Mouse (Mus musculus) neutrophil, adult 5-6 weeks (primary cell): Measurements from ENCODE around the gene Zglp1. TPM values are rescaled to one million over a fixed set of nuclear protein-coding genes. Genes with fewer than 3 reads are reported as not detected.

Experiments
- ATAC-seq: fragments of 151-379, 151-347 bp; 2 replicates; pipeline ENCODE4 v1.8.0; 2017; ENCODE audit warnings: mild to moderate bottlenecking, moderate TSS enrichment; ENCODE audit not compliant: insufficient number of reproducible peaks, poor library complexity, low FRiP score, severe bottlenecking; ENCODE audit errors: extremely low read depth
- total RNA-seq: library from RNA; stranded (forward); fragments of 200-1000 nt; gene quantifications from 2 replicates; pipeline ENCODE4 v1.2.3, GENCODE M21; 2017

The Zglp1 gene
- total RNA-seq, 1 experiment from 2014 or later = not detected

- peak; percentile 70 for ATAC-seq
Measured at GRCm38 (mm10) chr9:21030781-21031250, 36.1 kb downstream of the Zglp1 start.

GRCm38 (mm10) chr9:21030055-21030600, 36.8 kb downstream of the Zglp1 start:
- no peak for ATAC-seq

GRCm38 (mm10) chr9:21029291-21030054, 37.4 kb downstream of the Zglp1 start, which contains the start of gene Icam4:
TSS of gene Icam4 (plus strand) at chr9:21029373.
- peak; percentile 36 for ATAC-seq

GRCm38 (mm10) chr9:21028560-21029110, 38.3 kb downstream of the Zglp1 start:
- no peak for ATAC-seq

- ATAC-seq = no peak
Measured at GRCm38 (mm10) chr9:21027774-21028290, 39.1 kb downstream of the Zglp1 start.

- no peak for ATAC-seq
Measured at GRCm38 (mm10) chr9:21026849-21027248, 40.0 kb downstream of the Zglp1 start.

- ATAC-seq = no peak
Measured at GRCm38 (mm10) chr9:21025258-21025810, 41.6 kb downstream of the Zglp1 start.

GRCm38 (mm10) chr9:21022726-21023125, 44.2 kb downstream of the Zglp1 start:
- no peak for ATAC-seq

- no peak for ATAC-seq
Measured at GRCm38 (mm10) chr9:21022288-21022687, 44.6 kb downstream of the Zglp1 start.

GRCm38 (mm10) chr9:21021363-21021762, 45.5 kb downstream of the Zglp1 start:
- no peak for ATAC-seq

GRCm38 (mm10) chr9:21018600-21018999, 48.3 kb downstream of the Zglp1 start:
- no peak for ATAC-seq

- ATAC-seq = no peak
Measured at GRCm38 (mm10) chr9:21017177-21017575, 49.7 kb downstream of the Zglp1 start.

GRCm38 (mm10) chr9:21016331-21017176, 50.3 kb downstream of the Zglp1 start:
- no peak for ATAC-seq

- peak; percentile 46 for ATAC-seq
Measured at GRCm38 (mm10) chr9:21015571-21016130, 51.2 kb downstream of the Zglp1 start, which contains the start of gene Icam1. TSS of gene Icam1 (plus strand) at chr9:21015985.

- ATAC-seq = peak; percentile 76
Measured at GRCm38 (mm10) chr9:21014691-21015570, 52.0 kb downstream of the Zglp1 start.
